Mouse (Mus musculus): ENCODE data around the gene Nipsnap1. TPM values are rescaled to one million over a fixed set of nuclear protein-coding genes. Genes with fewer than 3 reads are reported as not detected.

Gene Nipsnap1
- total RNA-seq, 2 experiments from 2014 or later = 76.3 to 86.3 TPM

- intact Hi-C loops (cut with DNase I) = no loop called here
- no peak for DNase-seq (ENCODE audit: low spot score in 2 of 2)
Measured at GRCm38 (mm10) chr11:4861816-4862604, 11.7 kb upstream of the Nipsnap1 start.

GRCm38 (mm10) chr11:4862730-4863129, 11.0 kb upstream of the Nipsnap1 start:
- DNase-seq (ENCODE audit: low spot score in 2 of 2) = no peak
- intact Hi-C loops (cut with DNase I) = no loop called here

GRCm38 (mm10) chr11:4865645-4866251, 8.0 kb upstream of the Nipsnap1 start:
- intact Hi-C loops (cut with DNase I) = loop anchor here (1.0 kb wide), 1 partner anchor 429 kb away; no protein-coding TSS in a partner anchor
- peak; percentile 56 to 72 for DNase-seq (ENCODE audit: low spot score in 2 of 2)

- intact Hi-C loops (cut with DNase I) = no loop called here
- no peak for DNase-seq (ENCODE audit: low spot score in 2 of 2)
Measured at GRCm38 (mm10) chr11:4874551-4874950, 800 bp downstream of the Nipsnap1 start.

DNA sequence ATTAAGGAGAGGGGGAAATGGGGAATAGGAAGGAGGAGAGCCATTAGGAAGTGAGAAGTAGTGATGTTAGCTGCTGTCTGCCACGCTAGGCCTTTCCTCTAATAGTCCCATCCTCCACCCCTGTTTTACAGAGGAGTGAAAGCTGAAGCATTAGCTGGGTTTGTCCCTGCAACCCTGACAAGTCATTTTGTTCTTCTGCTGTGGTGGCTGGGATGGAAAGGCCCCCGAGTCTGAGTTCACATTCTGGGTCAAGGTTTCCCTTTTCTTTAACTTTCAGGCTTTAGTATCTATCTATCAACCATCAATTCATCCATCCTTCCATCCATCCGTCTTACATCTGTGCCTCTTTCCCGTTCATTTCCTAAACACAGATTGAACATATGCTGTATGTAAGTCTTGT, 7.3 kb downstream of the Nipsnap1 start:
- intact Hi-C loops (cut with DNase I) = no loop called here
- no peak for DNase-seq (ENCODE audit: low spot score in 2 of 2)

DNA sequence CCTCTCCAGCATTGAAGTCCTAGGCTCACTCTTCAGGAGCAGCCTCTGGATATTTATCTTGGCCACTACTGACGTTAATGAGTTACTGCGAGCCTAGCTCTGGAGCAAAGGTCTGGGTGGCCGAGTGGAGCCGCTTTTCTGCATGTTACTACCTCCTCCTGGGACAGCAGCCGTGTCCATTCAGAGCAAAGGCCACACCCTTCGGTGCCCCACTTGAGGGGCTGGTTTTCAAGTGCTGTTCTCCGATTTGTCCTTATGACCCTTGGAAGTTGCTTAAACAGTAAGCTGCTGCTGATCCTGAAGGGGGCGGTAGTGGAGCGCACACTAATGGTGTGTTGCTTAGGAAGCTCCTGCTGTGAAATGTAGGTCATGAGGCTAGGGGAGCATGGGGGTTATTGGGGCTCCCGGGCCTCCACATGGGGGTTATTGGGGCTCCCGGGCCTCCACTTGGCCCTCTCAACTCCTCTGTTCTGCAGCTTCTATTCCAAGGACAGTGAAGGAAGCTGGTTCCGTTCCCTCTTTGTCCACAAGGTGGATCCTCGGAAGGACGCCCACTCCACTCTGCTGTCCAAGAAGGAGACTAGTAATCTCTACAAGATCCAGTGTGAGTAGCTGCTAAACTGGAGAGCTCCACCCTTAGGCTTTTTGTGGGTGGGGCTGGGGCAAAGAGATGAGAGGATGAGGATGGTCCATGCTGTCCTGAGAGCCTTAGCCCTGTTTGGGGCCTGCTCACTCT, 9.3 kb downstream of the Nipsnap1 start:
- DNase-seq (ENCODE audit: low spot score in 2 of 2) = no peak
- intact Hi-C loops (cut with DNase I) = no loop called here

DNA sequence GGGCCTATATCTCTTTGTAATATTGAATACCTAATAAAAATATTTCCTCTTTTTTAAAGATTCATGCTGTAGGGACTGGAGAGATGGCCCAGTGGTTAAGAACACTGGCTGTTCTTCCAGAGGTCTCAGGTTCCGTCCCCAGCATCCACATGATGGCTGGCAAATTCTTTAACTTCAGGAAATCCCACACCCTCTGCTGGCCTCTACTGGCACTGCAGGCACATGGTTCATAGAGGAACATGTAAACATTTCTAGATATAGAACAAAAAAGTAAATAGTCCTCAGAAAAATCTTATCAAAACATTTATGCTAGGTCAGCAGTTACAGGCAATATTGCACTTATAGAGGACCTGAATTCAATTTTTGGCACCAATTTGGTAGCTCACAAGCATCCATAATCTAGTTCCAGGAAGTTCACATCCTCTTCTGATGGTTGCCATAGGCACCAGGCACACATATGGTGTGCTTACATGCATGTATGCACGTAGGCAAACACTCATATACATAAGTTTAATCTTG, 11.7 kb downstream of the Nipsnap1 start:
- intact Hi-C loops (cut with DNase I) = no loop called here
- DNase-seq (ENCODE audit: low spot score in 2 of 2) = peak; percentile 44 to 46

- no peak for DNase-seq (ENCODE audit: low spot score in 2 of 2)
- intact Hi-C loops (cut with DNase I) = no loop called here
Measured at GRCm38 (mm10) chr11:4886987-4887386, 13.2 kb downstream of the Nipsnap1 start.

GRCm38 (mm10) chr11:4894848-4895816, 21.4 kb downstream of the Nipsnap1 start, which contains the start of gene Thoc5:
TSS of gene Thoc5 (plus strand) at chr11:4895320.
- intact Hi-C loops (cut with DNase I) = no loop called here
- peak; percentile 88 to 91 for DNase-seq (ENCODE audit: low spot score in 2 of 2)

DNA sequence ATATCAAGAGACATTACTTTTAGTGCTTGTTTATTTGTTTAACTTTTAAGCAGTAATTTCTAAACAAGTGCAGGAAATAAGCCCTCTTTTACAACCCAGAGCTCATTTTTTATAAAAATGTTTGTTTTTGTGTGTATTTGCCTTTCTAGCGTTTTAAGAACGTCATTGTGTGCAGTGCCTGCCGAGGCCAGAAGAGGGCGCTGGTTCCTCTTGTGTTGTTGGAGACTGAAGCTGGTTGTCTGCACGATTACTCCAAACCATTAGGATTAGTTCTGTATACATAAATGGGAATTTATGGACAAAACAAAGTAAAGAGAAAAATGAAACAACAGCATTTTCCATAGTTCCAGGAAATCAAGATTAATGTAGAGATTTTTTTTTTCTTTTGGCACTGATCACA, 26.7 kb downstream of the Nipsnap1 start:
- intact Hi-C loops (cut with DNase I) = no loop called here
- no peak for DNase-seq (ENCODE audit: low spot score in 2 of 2)

- no peak for DNase-seq (ENCODE audit: low spot score in 2 of 2)
- intact Hi-C loops (cut with DNase I) = no loop called here
Measured at GRCm38 (mm10) chr11:4901956-4902355, 28.2 kb downstream of the Nipsnap1 start.

DNA sequence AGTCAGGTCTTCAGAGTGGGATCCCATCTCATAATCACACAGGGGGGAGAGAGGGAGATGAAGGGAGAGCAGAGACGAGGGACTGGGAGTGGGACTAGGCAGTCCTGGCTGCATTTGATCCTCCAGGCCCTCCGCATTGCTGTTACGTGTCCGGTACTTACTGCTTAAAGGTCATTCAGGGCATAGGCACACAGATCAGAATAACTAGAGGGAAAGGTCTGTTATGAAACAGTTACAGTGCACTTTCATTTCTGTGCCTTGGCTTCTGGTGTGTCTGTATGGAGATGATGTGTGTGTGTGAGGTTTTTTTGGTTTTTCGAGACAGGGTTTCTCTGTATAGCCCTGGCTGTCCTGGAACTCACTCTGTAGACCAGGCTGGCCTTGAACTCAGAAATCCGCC, 32.5 kb downstream of the Nipsnap1 start:
- intact Hi-C loops (cut with DNase I) = no loop called here
- DNase-seq (ENCODE audit: low spot score in 2 of 2) = no peak

DNA sequence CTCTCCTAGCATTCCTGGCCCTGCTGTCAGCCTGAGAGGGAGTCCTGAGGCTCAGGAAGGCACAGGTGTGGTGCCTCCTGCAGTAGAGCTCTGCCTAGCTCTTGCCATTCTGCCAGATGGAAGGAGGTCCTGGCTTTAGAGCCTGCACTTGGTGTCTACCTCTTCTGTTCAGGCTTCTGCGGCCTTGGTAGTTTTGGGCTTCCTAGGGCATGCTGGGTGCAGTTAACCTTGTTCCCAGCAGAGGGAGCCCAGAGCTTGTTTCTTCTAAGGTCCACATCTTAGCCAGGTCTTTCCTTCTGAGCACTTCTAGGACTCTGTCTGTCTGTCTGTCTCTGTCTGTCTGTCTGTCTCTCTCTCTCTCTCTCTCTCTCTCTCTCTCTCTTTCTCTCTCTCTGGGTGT, 42.3 kb downstream of the Nipsnap1 start:
- intact Hi-C loops (cut with DNase I) = loop anchor here (2.0 kb wide), 2 partner anchors 59 to 69 kb away; no protein-coding TSS in a partner anchor
- DNase-seq (ENCODE audit: low spot score in 2 of 2) = peak; percentile 62 to 80

DNA sequence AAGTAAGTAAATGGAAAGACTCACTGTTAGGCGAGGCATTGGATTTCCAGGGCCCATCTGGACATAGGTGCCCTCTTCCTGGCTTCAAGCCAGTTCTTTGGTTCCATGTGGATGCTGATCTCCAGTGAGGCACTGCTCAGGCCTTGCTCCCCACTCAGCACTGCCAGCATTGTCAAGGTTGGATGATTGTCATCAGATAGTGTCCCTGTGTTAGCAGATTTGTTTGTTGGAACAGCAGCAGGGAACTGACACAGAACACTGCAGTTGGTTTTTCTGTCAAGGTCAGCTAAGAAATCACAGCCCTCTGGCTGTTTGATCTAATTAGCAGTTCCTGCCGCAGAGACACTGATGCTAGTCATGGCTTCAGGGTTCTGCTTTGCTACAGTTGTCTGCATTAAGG, 47.5 kb downstream of the Nipsnap1 start:
- no peak for DNase-seq (ENCODE audit: low spot score in 2 of 2)
- intact Hi-C loops (cut with DNase I) = no loop called here

DNA sequence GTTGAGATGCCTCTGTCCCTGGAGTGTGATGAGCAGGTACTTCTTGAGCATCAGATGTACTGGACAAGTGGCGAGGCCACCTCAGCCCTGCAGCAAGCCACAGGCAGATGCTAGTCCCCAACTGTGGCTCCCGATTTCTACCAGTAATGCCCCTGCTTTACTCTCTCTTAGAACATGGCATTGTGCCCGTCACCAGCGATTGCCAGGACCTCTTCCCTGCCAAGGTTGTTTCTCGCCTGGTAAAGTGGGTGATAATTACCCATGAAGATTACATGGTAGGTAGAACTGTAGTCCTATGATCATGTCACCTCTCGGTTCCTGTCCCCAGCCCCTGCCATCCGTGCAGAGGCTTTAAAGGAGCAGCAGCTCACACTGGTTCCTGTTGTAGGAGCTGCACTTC, 48.0 kb downstream of the Nipsnap1 start:
- intact Hi-C loops (cut with DNase I) = no loop called here
- no peak for DNase-seq (ENCODE audit: low spot score in 2 of 2)

DNA sequence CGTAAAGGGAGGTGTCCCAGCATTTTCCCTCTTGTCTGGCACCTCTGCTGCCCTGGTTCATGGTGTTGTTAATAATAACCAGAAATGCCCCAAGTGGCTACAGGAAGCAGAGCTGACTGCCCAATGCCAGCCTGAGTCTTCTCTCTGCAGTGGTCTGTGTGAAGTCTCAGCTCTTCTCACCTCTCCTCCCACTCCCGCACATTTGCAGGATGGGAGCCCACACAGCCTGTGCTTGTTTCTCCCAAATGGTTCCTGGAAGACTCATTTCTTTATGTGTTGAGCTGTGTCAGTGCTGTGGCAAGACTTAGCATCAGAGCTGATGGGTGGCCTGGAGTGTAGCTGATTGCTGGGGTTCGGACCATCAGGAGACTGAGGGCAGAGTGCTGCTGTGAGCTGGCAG, 53.5 kb downstream of the Nipsnap1 start:
- intact Hi-C loops (cut with DNase I) = no loop called here
- DNase-seq (ENCODE audit: low spot score in 2 of 2) = peak; percentile 32 to 81

- intact Hi-C loops (cut with DNase I) = no loop called here
- no peak for DNase-seq (ENCODE audit: low spot score in 2 of 2)
Measured at GRCm38 (mm10) chr11:4931009-4931601, 57.4 kb downstream of the Nipsnap1 start.

DNA sequence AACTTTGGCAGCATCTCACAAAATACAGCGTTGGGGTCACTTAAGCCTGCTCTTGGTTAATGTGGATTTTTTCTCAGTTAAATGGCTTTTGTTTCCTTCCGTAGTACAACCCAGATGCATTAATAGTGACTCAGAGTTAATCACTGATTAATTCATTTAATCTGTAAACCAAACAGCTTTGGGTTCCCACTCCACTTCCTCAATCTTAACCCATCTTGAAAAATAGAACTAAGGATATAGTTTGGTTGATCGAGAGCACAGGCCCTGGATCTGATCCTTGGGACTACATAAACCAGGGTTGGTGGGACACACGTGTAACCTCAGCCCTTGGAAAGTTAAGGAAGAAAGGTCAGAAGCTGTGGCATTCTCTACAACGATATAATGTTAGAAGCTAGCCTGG, 62.5 kb downstream of the Nipsnap1 start:
- intact Hi-C loops (cut with DNase I) = loop anchor here (5.0 kb wide), 1 partner anchor 41 kb away; no protein-coding TSS in a partner anchor
- DNase-seq (ENCODE audit: low spot score in 2 of 2) = no peak

Data from left cerebral cortex, postnatal 25 days (tissue).